Mouse (Mus musculus) ES-E14 (cell line): ENCODE measurements at regions not wholly inside any gene's neighbourhood (a gene's known extent, or its start where the extent isn't known, plus 50 kb on each side); places are given as distances from the start of the nearest gene placed in this dataset.
A peak's percentile ranks its signal among the peaks of the same experiment; 100 is the strongest.

Source experiments
- DNase-seq: peaks from one replicate; pipeline ENCODE4 v3.0.0-alpha.2; 2013; ENCODE audit warnings: low read depth, low spot score
- H3K27ac ChIP-seq: 2 replicates; pipeline ENCODE4 v1.5.1; 2012; ENCODE audit warnings: low read depth, mild to moderate bottlenecking, low read length, moderate library complexity, mixed read lengths; ENCODE audit not compliant: poor library complexity, insufficient read depth, severe bottlenecking
- H3K36me3 ChIP-seq: 2 replicates; pipeline ENCODE4 v1.6.1; 2012; ENCODE audit warnings: mild to moderate bottlenecking, low read length, moderate library complexity, mixed read lengths; ENCODE audit not compliant: control insufficient read depth, poor library complexity, insufficient read depth, severe bottlenecking
- H3K4me1 ChIP-seq, 2 experiments: fragments of 150-350 bp in 1 of 2; sonication (generic) in 1 of 2; 2 replicates each; pipeline ENCODE4 v1.6.1; 2012; ENCODE audit warnings: low read length in 2 of 2, mild to moderate bottlenecking in 1 of 2, mixed read lengths in 1 of 2; ENCODE audit not compliant: control insufficient read depth in 2 of 2, insufficient read depth in 2 of 2, poor library complexity in 1 of 2
- H3K4me3 ChIP-seq, 2 experiments: fragments of 150-350 bp in 1 of 2; sonication (generic) in 1 of 2; 2 replicates each; pipeline ENCODE4 v1.5.1; 2012; ENCODE audit warnings: low read length in 2 of 2, low read depth in 1 of 2, mild to moderate bottlenecking in 1 of 2, mixed read lengths in 1 of 2; ENCODE audit not compliant: insufficient read depth in 1 of 2, poor library complexity in 1 of 2, severe bottlenecking in 1 of 2
- H3K9ac ChIP-seq: 2 replicates; pipeline ENCODE4 v1.6.1; 2012; ENCODE audit warnings: low read depth, mild to moderate bottlenecking, low read length, mixed read lengths; ENCODE audit not compliant: poor library complexity, insufficient read depth, severe bottlenecking
- H3K9me3 ChIP-seq: fragments of 150-350 bp; sonication (generic); 2 replicates; pipeline ENCODE4 v1.6.1; 2012; ENCODE audit warnings: low read depth, mild to moderate bottlenecking, low read length; ENCODE audit not compliant: control insufficient read depth, insufficient read depth
- CHD2 ChIP-seq: IDR thresholded peaks from 2 replicates; pipeline ENCODE4 v1.6.1; 2014; ENCODE audit warnings: mild to moderate bottlenecking, low read depth, low read length, inconsistent platforms
- HCFC1 ChIP-seq: IDR thresholded peaks from 2 replicates; pipeline ENCODE4 v1.6.1; 2012; ENCODE audit warnings: low read length, inconsistent platforms, borderline replicate concordance; ENCODE audit not compliant: insufficient read depth
- MAFK ChIP-seq: IDR thresholded peaks from 2 replicates; pipeline ENCODE4 v1.6.1; 2014; ENCODE audit warnings: mild to moderate bottlenecking, low read depth, low read length, inconsistent platforms; ENCODE audit not compliant: insufficient read depth
- ZC3H11A ChIP-seq: IDR thresholded peaks from 2 replicates; pipeline ENCODE4 v1.6.1; 2012; ENCODE audit warnings: low read depth, mild to moderate bottlenecking, inconsistent platforms, low read length, borderline replicate concordance
- ZNF384 ChIP-seq: IDR thresholded peaks from 2 replicates; pipeline ENCODE4 v1.6.1; 2012; ENCODE audit warnings: low read depth, low read length, inconsistent platforms
- in situ Hi-C, 2 experiments: fragments of 600-800 bp; cut with MboI; formaldehyde crosslinking; loops; one replicate each; pipeline ENCODE4 v1.15.1; 2025; ENCODE audit warnings: low sequenced_read_pairs in 2 of 2, inconsistent platforms in 1 of 2; ENCODE audit not compliant: unreplicated experiment in 2 of 2

DNA sequence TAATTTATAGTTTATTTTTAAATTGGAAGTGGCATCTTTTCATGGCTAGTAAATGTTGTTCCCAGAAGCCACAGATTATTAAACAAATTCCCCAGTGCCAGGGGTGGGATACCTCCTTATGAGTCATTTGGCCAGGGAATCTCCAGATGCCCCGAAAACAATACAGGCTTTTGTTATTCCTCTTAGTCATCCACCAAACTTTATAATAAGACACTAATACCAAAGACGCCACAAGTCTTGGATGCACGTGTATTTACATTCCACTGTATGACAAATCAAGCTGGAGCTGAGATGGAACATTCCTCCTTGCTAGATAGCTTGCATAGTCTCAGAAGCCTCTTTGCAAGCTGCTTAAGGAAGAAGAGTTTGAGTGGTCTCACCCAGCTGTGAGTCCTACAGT lies 105.8 kb upstream of the P3h2 start:
- TF ChIP-seq ZNF384 = no peak
- TF ChIP-seq HCFC1 = no peak
- TF ChIP-seq MAFK = no peak
- no peak for TF ChIP-seq CHD2
- no peak for TF ChIP-seq ZC3H11A
- H3K27ac ChIP-seq = no peak overlapping the region
- no peak overlapping the region for H3K9ac ChIP-seq
- no peak overlapping the region for H3K4me3 ChIP-seq
- in situ Hi-C loops = no loop called here
- H3K4me1 ChIP-seq = no peaks in the 10 kb centered on the region
- H3K36me3 ChIP-seq = no peaks in the 10 kb centered on the region
- no peaks in the 10 kb centered on the region for H3K9me3 ChIP-seq
- no peak for DNase-seq

DNA sequence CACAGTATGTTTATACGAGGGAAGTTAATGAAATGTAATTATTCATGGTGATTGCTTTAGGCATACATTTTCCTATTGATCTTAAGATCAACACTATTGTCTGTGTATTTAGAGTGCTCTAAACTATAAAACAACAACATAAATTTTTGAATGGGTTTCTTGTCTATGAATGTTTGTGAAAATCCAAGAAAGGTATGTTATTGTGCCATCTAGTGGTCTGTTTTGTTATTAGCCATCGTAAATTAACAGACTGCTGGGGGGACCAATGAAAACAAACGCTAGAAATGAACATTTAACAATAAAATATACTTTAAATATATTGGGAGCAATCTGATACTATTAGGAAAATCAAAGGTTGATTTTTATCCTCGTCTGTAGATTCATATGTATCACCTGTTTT lies 93.5 kb upstream of the P3h2 start:
- Histone ChIP-seq H3K4me3 (no peak overlapping the region), H3K9me3 (no peaks in the 10 kb centered on the region), H3K9ac (no peak overlapping the region), H3K4me1 (no peaks in the 10 kb centered on the region), H3K27ac (no peak overlapping the region), H3K36me3 (no peaks in the 10 kb centered on the region)
- in situ Hi-C loops = loop anchor here in 1 of 2 experiments (10.0 kb wide), 1 partner anchor 234 kb away; no protein-coding TSS in a partner anchor
- TF ChIP-seq MAFK (no peak), HCFC1 (no peak), ZNF384 (no peak), ZC3H11A (no peak), CHD2 (no peak)
- peak; percentile 15 for DNase-seq

DNA sequence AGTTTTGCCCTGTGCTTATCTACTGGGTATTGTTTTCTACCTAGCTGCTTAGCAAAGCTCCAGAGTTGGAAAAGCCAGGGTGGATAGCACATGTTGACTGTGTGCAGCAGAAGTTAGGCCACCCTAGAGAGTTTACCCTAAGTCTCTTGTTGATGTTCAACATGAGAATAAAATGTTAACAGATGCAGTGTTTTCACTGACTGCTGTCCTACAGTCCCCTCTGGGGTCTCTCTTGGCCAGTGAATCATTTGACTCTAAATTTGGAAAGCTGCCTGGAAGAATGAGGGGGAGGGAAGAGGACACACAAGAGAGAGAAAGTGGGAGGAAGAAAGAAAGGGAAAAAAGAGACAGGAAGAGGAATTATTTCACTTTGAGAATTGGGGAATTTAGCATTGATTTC lies 90.8 kb upstream of the P3h2 start:
- no peaks in the 10 kb centered on the region for H3K4me1 ChIP-seq
- H3K36me3 ChIP-seq = no peaks in the 10 kb centered on the region
- H3K9ac ChIP-seq = no peak overlapping the region
- no peak for DNase-seq
- no peak for TF ChIP-seq MAFK
- no peak for TF ChIP-seq ZC3H11A
- TF ChIP-seq CHD2 = no peak
- no peak for TF ChIP-seq HCFC1
- no peak for TF ChIP-seq ZNF384
- H3K4me3 ChIP-seq = no peak overlapping the region
- in situ Hi-C loops = loop anchor here in 1 of 2 experiments (10.0 kb wide), 1 partner anchor 232 kb away; no protein-coding TSS in a partner anchor
- H3K9me3 ChIP-seq = no peaks in the 10 kb centered on the region
- no peak overlapping the region for H3K27ac ChIP-seq

DNA sequence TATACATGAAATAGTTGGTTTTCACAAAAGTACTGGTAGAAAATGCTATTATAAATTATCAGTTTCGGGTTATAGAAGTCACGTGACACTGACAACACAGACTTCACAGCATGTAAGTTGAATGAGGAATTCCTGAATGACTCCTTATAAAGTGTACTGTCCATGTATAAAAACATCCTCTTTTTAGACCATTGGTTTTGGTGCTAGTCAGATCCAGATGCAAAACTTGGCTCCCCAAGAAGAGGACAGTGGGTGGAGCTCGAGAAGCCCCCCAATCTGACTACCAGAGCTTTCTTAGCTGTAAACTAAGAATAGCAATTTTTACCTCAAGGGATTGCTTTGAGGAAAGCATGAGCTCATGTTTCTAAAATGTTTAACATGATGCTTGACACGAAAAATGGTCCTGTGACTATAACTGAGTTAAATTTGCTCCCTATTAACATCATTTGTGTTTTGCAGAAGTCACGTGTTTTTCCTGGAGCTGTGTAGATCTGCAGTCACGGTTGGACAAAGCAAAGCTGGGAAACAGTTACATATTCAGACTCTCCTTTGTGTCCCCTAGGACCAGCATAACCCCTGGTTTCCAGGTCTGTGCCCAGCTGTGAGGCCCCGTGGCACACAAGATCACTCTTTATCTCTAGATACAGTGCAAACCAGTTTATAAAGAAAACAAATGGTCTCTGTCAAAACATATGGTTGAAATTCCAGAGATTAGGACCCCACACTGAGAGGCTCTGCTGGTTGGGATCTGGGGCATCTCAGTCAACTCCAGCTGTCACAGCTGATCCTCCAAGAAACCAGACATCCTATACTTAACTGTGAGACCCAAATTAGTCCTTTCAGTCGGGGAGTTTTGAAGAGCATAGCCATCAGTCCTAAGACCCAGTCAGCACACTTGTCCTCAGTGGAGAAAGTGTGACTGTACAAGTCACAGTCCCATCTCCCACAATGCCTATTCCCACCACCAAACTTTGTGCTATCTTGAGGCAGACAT lies 80.0 kb upstream of the P3h2 start:
- Histone ChIP-seq H3K36me3 (no peaks in the 10 kb centered on the region), H3K4me1 (no peaks in the 10 kb centered on the region), H3K27ac (no peak overlapping the region), H3K9me3 (no peaks in the 10 kb centered on the region), H3K4me3 (no peak overlapping the region), H3K9ac (no peak overlapping the region)
- TF ChIP-seq ZNF384 = no peak
- TF ChIP-seq ZC3H11A = no peak
- no peak for TF ChIP-seq HCFC1
- TF ChIP-seq MAFK = no peak
- no peak for TF ChIP-seq CHD2
- in situ Hi-C loops = no loop called here
- no peak for DNase-seq
